Mouse (Mus musculus) urinary bladder, postnatal 4 days (tissue): Measurements from ENCODE around the gene Fbxl17.

ENCODE experiments used
- DNase-seq, 2 experiments: peaks; one replicate each; pipeline ENCODE4 v3.0.0; 2021 to 2022; ENCODE audit warnings: low spot score in 2 of 2

The Fbxl17 gene

DNA sequence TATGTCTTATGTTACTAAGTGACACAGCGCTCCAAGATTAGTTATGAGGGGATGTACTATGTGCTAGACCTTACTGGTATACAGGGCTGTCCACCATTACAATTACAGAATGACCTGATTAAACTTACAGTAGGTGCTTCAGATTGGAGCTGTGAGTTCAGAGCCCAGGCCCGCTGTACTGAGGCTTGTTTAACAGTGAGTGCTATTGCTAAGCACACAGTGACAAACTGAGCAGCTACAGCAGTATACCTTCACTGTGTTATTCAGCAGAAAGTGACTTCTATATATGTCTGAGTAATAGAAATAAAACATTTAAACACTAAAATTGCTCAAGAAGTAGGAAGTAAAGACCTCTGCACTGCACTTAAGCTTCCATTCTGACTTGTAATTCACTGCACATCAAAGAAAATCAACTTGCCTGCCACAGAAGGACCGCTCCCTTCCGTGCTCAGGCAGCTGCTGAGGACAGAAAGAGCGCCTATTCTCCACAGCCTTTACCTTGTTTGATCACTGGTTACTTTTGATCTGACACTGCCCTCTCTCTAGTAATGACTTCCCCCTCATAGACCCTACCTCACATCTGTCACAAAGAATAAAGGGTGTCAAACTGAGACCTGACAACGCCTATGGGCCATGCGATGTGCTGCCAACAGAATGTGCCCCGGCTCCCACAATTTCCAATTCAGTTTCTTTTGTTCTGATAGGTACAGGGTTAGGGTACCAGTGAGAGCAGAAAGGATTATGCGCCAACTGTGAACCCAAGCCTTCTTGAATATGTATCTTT is 39.9 kb downstream of the Fbxl17 start:
- DNase-seq = no peak

DNA sequence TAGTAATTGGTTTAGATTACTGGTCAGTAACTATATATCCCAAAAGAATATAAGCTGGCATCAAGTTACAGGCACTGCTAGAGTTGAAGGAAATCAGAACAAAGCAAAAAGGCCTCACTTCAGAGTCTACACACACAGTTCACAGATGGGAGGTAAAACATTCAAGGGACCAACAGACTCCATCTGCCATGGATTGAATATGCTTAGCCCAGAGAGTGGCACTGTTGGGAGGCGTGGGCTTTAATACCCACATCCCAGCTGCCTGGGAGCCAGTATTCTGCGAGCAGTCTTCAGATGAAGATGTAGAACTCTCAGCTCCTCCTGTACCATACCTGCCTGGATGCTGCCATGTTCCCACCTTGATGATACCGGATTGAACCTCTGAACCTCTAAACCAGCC is 41.8 kb downstream of the Fbxl17 start:
- no peak for DNase-seq

DNA sequence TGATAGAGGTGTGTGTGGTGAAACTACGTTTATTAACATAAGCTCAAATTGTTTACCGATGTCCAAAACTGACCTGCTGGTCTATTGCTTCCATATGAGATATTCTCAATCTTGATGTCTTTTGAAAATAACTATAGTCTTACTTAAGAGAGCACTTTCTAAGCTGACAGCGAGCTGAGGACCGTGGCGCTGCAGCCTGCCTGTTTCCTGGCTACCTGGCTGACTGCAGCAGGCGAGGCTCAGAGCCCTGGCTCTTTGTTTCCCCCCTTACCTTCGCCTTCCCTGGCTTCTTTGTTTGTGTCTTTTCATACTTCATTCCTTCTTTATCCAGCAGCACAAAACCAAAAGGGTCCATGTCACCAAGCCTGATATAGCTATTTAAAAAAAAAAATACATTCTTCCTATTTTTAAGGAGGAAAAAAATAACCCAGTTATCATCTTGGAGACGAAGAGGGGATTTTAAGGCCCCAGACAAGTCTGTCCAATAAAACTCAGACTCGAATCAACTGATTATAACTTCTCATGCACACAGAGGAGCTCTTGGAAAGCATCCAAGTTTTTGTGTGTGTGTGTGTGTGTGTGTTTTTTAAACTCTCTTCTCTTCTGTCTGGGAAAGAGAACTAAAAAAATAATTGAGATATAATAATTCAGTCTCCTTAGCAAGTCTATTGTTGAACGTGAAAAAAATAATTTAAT is 48.4 kb downstream of the Fbxl17 start:
- no peak for DNase-seq

DNA sequence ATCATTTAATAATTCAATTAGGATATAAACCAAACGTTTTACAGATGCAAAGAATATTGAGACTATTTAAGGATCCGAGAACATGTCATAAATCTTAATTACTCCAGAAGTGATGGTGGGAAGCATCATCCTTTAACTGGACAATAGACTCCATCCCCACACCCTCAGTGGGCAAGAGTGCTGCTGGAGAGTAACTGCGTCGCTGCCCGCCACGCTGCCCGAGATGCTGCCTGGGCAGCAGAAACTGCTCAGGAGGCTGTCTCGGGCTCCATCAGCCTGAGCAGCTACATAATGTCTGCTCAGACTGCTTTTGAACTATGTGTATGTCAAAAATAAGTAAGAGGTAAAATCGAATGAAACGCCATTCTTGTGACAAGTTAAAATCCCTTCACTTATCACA is 52.1 kb downstream of the Fbxl17 start:
- DNase-seq = no peak

DNA sequence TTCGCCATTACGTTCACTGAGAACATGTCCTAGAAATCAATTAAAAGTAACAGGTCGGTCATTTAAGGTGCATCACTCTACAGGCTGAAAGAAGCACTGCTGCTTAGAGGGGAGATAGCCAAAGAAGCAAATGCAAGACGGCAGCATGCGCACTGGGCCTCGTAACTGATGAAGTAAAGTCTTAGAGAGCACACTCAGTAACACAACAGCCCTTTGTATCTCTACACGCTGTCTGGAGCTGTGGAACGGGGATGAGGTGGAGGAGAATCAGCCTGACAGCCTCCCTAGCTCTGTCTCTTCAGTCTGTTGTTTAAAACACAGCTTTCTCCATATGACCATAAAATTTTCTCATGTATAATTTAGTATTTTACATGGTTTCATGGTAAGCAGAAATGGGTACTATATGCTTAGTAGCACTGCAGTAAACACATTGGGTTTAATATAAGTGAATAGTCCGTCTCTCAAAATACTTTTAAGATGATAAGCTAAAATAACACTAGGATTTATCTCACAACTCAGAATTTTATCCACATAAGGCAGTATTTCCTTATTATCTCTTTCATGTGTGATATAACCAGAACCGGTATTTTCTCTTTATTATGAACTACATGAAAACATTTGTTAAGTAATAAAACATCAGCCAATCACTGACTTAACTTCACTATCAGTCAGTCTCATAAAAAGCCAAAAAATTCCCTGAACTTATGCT is 52.7 kb downstream of the Fbxl17 start:
- DNase-seq = no peak

DNA sequence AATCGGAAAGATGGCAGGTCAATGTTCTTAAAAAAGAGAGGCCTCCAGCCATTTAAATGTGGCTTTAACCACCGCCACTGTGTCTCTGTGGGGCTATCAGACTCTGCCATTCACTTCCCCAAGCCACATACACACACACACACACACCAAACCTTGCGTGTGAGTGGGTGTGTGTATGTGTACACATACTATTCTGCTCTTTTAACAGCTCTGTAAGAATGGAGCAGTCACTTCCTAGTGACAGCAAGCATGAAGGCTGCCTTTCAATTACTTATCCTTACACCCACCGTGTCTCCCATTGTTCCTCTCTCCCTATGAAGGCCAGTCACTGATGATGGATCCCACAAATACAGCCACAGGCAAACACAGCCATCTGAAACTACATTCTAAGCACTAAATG is 54.6 kb downstream of the Fbxl17 start:
- no peak for DNase-seq

DNA sequence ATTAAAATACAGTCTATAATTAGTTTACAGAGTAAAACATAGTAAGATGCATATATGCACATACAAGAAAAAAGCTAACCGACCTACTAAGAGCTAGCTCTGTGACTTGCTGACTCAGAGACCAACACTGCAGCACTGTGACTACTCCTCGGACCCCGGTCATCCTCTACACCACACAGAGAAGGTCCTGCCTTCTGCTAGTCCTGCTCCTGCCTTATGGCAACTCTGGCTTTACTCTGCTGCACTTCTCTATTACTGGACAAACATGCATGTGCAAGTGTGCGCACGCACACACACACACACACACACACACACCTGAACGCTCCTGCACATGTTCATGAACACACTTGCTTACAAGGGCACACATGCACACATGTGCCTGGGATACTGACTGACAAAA is 62.4 kb downstream of the Fbxl17 start:
- no peak for DNase-seq

DNA sequence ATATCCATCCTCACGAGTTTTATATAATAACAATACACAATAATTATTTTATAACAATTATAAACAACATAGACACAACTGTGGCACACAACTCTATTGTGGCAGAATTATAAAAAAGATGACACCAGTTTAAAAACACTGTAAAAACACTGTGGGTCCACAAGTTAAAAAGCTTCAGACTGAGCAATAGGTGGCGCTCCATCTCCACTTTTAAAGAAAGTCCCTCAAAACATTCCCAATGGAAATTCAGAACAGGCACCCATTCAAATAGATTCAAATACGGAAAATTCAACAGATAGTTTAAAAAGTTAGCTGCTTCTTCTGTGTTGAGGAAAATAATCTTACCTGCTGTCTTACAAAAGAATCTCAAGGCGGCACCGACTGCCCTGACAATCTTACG is 65.7 kb downstream of the Fbxl17 start:
- no peak for DNase-seq

DNA sequence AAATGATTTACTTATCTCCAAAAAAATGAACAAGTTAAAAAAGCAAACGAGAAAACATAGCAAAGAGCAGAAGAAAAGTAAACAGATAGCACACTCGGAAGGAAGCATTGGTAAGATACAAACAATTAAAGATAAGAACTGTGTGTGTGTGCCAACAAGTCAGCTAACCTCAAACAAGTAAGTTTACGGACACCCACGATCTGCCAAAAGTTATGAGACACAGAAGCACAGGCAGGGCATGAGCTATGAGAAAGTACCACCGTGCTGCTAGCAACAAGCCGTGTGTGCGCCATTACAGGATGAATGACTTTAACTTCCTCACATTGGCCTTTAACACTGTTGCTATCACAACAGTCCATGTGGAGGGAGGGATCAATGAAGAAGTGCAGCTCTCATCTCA is 68.2 kb downstream of the Fbxl17 start:
- DNase-seq = no peak

DNA sequence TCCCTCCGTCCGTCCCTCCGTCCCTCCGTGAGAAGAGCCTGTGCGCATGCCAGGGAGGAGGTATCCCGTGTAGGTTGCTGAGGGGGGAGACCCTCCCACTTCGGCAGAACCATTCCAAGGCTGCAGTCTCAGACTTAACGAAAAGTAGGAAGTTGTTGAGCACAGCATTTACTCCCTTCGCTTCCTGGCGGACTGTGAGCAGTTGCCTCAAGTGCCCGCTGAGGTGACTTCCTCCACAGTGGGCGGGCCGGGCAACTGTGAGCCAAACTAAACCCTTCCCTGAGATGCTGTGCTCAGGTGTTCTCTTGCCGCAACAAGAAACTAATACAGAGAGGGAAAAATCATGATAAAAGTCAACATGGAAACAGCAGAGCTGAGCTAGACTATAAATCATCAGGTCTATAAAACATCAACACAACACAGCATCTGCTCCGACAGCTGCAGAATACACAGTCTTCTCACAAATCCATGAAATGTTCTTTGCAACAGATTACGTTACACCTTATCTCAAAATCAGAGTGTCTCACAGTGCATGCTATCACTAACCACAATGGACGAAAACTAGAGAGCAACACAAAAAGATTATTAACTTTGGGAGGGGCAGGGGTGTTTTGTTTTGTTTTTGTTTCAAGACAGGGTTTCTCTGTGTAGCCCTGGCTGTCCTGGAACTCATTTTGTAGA is 69.3 kb downstream of the Fbxl17 start:
- DNase-seq = no peak

DNA sequence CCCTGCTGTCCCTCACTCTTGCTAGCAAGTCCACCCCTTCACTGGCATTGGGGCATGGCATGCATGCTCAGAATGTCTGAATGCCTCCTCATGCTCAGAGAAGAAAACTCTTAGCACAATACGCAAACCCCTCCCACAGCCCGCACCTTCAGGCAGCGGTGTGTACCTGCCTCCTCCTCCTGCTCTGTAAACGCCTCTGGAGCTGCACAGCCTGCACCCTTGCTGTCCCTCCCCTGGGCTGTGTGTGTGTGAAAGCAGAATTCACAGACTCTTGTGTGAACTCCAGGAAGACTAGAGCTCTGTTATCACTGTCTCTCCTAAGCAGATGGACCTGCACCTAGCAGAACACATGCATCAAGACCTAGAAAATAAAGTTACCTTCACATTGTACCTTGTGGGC is 76.0 kb downstream of the Fbxl17 start:
- DNase-seq = no peak

DNA sequence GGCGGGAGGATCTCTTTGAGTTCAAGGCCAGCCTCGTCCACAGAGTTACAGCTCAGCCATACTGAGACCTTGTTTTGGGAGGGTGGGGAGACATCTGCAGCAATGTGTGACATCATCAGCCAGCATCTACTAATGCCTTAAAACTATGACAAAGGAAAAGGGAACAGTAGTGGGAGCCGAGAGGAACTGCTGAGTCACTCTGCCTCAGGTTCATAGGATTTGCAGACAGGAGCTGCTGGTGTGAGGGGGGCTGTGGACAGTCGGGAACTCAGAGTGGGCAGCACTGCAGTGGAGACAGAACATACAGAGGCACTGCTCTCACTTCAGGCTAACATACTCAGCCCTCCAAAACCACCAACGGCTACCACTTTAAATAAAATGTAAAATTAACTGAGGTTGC is 77.1 kb downstream of the Fbxl17 start:
- DNase-seq = no peak

DNA sequence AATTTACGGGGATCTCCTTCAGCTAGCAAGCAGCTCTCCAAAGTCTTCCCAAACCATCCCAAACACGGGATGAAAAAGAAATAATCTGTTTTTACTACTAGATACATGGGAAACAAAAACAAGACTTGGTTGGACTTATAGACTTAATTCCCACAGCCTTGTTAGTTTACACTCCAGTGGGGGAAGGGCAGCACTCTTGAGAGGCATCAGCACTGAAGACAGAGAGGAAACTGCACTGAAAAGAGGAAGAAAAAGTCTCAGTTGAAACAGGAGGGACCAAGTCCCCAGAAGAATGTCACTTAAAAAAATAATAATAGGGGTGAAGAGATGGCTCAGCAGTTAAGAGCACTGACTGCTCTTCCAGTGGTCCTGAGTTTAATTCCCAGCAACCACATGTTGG is 78.0 kb downstream of the Fbxl17 start:
- no peak for DNase-seq

DNA sequence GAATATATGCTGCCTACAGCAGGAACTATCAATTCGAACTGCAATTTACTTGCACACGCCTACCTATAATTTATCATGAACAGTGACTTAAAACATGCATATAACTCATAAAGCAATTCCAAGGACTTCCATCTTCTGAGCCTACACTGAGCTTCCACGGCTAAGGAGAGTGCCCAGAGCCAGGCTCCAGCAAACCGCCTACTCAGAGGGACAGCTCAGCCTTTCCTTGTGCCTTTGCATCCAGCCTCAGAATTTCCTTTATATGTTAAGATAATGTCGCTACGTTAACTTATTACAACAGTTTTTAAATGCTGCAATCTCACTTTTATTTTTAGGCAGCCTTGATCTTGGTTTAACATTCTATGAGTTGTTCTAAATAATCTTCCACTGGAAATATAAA is 80.3 kb downstream of the Fbxl17 start:
- no peak for DNase-seq

DNA sequence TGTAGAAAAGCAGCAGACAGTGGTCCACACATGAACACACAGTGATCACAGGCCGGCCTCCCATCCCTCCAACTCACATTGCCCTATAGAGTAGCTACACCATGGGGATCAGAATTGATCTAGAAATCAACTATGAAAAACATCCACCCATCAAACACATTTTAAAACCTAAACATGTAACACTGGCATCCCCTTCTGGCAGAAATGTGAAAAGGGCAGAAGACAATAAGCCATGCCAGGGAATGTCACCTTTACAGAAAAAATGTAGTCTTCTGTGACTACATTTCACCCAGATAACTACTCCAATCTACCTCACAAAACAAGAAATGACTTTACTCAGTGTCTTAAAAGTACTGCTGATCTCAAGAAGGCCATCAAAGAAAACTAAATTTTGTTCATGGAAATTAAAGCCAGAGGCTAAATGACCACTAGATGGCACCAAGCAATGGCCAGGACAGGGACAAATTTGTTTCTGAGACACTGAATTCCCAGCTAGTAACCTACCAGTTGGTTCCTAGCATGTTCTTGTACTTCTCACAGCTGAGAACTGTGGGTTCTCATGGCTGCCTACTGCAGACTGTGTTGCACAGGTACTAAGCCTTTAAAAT is 85.7 kb downstream of the Fbxl17 start:
- DNase-seq = no peak

DNA sequence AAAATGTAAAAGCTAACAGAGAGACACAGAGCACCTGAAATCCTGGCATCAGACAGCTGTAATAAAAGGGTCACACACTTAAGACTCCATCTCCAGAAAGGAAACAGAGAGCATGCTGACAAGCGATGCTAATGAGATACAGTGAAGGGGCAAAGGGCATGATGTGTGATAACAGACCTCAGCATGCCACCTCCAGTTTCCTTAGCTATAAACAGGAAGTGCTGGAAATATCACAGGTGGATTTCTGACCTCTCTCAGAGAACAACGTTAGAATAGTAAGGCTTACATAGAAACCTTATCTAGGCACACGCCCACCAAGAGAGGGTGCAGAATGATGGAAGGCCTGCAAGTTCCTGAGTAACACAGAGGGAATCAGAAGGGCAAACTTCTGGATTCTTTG is 88.3 kb downstream of the Fbxl17 start:
- no peak for DNase-seq

DNA sequence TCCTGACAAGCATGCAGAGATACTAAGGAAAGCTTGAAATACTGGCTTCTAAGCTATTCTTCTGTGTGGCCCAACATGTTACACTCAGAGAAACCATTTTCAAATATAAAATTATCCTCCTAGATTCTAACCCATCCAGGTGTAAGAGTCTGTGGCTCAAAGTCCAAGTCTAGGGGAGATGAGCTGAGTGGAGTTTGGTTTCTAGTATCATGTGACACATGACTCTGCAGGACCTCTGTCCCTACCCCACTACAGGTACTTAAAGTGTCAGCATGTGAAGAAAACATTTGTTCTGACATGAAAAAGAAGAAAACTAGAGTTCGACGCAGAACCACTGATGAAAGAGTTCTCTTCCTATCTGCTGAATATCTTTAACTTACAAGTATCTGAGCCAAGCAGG is 89.7 kb downstream of the Fbxl17 start:
- no peak for DNase-seq

DNA sequence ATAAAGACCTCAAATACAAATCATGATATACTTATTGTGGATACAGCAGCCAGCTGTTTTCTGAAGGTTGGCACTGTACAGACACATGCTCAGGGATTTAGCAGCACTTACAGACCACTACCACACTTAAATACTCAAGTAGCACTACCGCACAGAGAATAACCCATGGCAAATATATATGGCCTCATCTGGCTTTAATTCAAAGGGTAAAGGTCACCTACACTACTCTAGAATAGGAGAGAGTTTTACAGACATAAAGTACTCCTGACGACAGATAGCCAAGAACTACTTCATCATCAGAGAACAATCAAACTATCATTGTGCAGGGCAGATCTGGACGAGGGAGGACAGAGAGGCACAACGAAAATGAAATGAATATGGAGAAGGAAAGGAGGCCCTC is 93.9 kb downstream of the Fbxl17 start:
- DNase-seq = no peak

DNA sequence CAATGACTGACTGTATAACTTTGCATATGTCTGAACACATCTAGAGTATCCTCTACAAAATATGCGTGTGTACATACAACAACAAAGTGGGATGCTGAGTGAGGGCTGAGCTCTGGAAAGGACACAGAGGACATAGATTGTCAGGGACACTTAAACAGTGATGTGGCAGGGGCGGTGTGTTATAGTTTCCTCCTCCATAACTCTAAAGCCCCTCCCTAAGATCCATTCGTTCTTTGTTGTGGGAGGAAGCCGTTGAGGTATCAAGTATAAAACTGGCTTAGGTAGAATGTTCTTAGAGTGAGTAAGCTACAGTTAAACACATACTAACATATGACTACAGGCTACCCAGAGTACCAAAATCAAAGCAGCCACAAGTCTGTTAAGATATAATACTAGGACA is 94.3 kb downstream of the Fbxl17 start:
- no peak for DNase-seq

DNA sequence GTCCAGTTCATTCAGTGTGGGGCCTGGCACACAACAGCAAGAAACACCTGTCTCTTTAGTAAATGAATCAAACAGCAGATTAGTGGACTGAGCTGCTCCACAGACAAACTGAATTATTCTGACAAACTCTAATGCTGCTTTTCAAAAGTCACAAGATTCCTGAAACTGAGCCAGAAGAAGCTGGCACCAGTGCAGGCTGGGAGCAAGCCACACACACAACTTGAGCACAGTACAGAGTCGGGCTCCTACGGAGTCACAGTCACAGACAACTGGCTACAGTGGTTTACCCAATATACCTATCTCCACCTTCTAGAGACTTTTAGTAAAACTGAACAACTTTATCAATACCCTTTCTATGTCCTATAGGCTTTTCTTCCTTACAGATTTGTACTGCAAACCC is 94.8 kb downstream of the Fbxl17 start:
- DNase-seq = no peak

DNA sequence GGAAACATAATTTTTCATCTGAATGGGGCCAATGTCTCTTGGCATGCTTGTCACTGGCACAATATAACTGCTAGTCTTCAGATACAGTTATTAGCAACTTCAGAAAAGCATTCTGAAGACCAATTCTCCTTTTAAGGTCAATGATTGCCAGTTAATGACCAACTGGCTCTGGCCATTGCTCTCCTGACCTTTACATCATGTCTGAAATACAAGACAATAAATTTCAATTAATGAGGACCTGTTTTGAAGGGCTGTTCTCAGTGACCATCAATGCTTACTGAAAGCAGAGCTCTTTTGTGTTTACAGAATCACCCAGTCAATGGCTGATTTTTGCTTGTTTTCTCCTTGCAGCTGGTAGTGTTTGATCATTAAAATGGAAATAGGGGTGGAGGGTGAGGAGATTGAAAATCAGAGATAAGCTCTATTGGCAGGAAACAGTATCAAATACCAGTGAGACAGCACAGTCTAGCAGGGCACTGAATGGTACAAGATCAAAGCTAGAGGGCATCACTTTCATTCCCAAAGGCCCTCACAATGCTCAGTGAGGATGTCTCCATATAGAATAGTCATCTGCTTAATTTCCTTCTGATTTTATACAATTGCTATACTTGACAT is 95.9 kb downstream of the Fbxl17 start:
- DNase-seq = no peak
